Mouse (Mus musculus): Measurements from ENCODE around the gene Vmp1.

Gene Vmp1

DNA sequence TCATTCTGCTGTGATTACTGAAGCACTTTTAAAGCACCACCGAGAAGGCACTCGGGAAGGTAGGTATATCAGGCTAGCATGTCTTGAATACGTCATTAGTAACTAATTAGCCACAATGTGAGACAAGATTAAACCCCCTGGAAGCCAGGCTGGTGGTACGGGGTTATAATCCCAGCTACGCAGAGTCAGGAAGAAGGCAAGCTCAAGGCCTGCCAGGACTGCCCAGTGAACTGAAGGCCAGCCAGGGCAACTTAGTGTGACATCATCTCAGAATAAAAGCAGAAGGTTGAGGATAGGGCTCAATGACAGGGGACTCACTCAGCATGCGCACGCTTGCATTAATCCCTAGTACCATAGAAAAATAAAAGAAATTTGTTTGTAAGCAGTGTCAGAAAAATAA lies 53.7 kb downstream of the Vmp1 start:
- in situ Hi-C loops (cut with MboI) = no loop called here

DNA sequence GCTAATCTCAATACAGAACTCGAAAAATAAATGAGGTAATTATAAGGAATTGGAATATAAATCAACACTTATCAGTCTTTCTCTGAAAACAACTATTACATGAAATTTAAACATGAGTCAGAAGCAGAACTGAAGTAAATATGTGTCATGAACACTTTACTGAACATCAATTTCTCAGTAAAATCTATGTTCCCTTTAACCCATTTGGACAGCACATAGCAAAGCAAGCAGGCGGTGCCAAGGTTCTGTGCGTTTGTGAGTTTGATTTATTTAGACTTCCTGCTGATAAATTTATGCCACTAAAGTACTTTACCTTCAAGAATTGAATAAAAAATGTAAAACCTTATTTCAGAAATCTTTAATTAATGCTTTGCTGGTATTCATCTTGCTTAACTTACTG lies 54.2 kb downstream of the Vmp1 start:
- in situ Hi-C loops (cut with MboI) = no loop called here

DNA sequence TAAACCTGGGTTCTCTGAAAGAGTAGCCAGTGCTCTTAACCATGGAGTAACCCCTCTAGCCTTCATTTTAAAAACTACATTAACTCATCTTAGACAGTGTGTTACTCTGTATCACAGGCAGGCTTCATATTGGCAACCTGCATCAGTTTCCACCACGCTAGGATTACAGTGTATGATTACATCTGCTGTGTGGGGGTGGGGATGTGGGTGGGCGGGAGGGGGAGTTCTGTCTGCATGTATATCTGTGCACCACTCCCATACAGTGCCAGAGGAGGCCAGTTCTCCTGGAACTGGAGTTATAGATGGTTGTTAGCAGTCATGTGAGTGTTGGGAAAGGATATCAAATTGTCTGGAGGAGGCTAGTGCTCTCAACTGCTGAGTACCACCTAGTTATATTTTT lies 55.2 kb downstream of the Vmp1 start:
- in situ Hi-C loops (cut with MboI) = no loop called here

DNA sequence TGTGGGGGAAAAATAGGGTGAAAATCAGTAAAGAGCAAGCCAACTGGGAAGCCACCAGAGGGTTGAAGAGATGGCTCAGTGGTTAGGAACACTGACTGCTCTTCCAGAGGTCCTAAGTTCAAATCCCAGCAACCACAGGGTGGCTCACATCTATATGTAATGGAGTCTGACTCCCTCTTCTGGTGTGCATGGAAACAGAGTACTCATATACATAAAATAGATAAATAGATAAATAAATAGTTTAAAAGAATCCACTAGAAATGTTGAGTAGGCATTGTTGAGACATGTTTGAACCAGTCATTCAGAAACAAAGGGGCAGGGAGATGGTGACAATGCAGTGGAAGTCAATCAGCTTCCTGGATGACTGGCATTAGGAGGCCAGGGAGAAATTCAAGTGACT lies 56.0 kb downstream of the Vmp1 start:
- in situ Hi-C loops (cut with MboI) = no loop called here

DNA sequence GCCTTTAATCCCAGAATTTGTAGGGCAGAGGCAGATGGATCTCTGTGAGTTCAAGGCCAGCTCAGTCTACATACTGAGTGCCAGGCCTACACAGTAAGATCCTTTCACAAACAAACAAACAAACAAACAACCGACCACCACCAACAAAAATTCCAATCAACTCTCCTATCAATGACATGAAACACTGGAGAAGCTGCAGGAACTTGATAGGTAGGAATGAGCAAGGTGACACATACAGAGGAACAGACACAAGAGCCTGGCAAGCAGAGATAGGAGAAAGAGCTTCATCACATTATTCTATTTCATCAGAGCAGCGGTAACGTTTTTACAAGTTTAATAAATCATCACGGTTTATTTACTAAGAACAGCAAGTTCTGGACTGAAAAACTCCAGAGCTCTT lies 56.9 kb downstream of the Vmp1 start:
- in situ Hi-C loops (cut with MboI) = no loop called here

DNA sequence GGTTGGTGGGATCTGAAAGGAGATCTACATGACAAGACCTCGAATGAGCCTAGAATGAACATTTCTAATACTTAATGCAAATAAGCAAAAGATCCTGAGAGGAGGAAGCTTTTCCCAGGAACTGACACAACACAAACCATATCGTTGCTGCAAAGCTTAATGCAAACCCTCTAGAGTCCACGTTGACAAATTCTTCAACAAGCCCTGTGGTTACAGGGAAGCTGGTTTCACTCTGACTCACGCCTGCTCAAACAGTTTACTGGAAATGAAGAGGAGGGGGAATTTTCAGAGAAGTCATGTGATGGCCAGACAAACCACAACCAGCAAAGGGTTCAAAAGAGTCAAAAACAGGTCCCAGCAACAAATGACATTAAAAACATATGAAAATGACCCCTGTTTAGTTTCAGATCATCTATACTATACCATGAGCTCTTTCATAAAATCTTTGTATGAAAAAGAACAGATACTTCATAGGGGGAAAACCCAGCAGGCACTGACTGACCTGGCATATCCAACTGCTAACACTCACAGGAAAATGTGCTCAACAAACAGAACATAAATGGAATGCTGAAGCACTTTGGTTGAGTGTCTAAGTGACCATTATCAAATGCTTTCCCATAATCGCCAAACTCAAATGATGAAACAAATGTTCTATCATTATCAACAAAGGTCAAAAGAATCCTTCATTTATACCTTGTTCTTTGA lies 59.2 kb downstream of the Vmp1 start:
- in situ Hi-C loops (cut with MboI) = no loop called here

DNA sequence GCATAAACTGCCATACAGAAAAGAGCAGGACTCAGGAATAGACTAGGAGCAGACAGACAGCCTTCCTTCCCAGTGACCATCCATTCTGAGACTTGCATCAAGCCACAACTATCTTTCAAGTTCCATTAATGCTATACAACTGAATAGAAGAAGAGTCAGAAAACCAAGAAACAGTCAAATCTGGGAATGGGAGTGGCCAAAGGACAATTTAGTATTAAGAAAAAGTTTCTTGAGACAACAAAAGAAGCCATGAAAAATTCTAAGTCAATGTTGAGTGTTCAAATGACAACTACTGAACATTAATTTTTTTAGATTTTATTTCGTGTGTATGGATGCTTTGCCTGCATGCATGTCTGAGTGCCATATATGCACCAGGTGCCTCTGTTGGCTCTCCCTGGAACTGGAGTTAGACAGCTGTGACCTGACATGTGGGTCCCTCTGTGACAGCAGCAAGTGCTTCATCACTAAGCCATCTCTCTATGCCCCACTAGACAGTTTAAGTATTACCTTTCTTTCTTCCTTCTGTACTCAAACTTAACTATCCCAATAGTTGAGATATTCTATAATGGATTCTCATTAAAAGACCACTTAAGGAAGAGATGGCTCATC lies 60.1 kb downstream of the Vmp1 start:
- in situ Hi-C loops (cut with MboI) = no loop called here

DNA sequence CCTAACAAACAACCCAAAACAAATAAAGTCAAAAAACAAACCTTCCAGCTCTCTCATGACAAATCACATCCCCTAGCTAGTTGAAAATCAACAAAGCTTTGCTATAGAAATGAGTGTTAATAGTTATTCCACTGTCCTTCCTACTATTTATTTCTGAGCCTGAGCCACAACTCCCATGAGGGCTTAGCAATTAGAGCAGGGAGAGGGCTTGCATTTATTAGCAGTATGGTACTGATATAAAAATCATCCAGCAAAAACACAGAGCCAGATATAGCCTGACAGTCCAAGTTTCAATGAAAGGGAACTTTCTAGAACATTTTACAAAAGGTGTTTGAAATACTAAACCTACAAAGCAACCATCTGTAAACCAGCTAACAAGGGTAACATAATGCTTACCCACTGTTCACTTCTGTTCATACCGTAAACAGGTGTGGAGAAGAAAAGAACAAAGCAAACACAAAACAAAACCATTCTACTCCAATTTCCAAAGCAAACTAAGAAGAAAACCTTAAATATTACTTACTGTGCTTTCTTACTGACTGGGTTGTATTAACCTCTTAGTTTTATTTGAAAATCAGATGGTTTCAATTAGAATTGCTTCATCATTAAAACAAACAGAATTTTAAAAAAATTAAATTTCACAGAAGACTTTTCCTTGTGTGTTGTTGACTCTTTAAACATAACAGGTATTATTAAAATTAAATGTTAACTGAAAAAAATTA lies 61.3 kb downstream of the Vmp1 start:
- in situ Hi-C loops (cut with MboI) = no loop called here

DNA sequence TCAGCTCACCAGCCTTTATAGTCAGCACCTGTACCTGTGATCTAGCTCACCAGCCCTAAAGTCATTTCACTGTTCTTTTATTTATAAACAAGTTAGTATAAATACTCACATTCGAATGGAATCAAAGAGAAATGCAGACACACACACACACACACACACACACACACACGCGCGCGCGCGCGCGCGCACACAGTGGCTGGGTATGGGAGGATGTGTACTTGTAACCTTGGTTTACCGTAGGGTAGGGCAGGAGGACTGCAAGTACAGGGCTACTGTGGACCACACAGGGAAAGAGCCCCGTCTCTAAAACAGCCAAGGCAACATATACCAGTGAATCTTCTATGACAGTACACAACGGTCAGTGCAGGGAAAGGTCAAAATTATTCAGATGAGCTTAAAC lies 62.5 kb downstream of the Vmp1 start:
- in situ Hi-C loops (cut with MboI) = no loop called here

DNA sequence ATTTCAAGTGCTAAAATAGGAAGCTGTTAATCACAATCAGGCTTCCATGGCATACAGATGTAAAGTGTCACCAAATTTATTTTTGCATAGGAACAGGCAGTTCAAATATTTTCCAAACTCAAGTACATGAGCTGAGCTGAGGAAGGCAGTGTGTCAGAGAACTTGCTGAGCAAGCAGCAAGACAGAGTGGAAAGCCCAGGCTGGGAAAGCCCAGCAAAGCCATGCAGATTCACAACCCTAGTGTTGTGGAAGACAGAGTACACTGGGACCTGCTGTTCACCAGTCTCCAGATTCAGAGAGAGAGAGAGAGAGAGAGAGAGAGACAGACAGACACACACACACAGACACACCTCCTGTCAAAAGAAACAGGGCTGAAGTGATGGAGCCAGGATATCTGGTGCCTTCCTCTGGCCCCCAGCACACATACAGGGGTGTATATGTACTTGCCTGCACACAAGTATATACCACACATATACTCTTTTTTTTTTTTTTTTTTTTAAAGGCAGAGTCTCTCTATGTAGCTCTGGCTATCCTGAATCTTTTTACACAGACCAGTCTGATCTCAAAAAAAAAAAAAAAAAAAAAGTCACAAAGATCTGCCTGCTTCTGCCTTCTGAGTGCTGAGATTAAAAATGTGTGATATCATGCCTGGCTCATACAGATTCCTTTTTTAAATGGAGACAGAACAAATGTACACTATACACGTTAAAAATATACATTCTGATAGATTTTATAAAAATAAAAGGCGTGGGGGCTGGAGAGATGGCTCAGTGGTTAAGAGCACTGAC lies 64.9 kb downstream of the Vmp1 start:
- in situ Hi-C loops (cut with MboI) = no loop called here

DNA sequence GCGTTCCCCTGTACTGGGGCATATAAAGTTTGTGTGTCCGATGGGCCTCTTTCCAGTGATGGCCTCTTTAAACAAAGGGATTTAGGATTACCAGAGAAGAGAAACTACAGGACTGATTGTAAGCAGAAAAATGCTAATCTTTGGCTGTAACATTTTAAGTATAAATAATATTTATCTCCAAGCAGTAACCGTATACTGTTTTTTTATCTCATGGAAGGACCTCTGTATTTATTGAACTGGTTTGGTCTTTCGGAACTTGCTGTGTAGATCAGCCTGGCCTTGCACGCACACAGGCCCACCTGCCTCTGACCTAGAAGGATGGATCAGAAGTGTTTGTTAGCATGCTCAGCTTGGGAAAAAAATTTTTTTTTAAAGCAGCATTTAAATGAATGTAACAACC lies 69.0 kb downstream of the Vmp1 start:
- in situ Hi-C loops (cut with MboI) = no loop called here

DNA sequence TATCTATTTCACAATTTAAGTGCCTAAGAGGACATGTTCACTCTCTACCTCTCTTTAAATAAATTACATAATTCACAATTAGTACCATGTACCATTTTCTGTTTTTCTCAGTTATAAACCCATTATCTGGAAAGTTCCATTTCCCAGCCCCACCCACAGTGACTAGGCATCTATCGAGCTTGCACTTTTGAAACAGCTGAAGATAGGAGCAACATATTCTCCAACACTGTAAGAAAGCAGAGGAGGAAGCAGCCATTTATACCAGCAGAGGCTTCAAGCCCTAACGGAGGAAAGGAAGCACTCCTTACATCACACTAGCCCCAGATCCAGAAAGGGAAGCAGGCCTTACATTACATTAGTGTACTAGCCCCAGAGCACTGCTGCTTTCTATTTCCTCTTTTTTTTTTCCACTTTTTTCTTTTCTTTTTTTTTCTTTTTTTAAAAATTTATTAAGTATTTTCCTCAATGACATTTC lies 69.5 kb downstream of the Vmp1 start:
- in situ Hi-C loops (cut with MboI) = no loop called here

DNA sequence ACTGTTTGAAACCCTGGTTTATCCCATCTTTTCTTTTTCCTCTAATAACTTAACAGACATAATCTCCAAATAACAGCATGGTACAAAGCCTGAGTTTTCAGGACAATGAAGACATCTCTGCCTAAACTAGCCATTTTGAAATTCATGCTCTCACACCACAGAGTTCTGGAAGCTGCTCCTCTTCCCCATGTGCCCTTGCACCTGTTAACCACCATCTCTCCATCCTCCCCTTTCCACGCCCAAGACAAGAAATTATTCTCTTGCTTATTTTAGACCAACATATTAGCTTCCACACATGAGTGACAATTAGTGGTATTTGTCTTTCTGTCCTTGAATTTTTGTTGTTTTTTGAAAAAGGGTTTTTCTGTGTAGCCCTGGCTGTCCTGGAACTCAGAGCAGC lies 71.6 kb downstream of the Vmp1 start:
- in situ Hi-C loops (cut with MboI) = no loop called here

DNA sequence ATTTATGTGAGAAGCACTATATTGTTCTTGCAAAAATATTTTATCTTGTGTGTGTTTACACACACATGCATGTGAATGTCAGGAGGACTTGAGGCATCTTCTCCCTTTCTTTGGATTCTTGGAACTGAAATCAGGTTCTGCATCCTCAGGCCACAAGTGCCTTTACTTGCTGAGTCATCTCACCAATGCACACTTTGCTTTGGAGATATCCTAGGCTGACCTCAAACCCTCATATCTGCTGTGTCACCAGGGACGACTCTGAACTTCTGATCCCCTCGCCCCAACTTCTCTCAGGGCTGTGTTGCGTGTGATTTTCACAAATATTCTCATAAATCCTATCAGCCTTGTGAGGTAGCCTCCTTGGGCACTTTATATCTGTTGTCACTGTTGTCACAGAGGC lies 73.4 kb downstream of the Vmp1 start:
- in situ Hi-C loops (cut with MboI) = no loop called here

DNA sequence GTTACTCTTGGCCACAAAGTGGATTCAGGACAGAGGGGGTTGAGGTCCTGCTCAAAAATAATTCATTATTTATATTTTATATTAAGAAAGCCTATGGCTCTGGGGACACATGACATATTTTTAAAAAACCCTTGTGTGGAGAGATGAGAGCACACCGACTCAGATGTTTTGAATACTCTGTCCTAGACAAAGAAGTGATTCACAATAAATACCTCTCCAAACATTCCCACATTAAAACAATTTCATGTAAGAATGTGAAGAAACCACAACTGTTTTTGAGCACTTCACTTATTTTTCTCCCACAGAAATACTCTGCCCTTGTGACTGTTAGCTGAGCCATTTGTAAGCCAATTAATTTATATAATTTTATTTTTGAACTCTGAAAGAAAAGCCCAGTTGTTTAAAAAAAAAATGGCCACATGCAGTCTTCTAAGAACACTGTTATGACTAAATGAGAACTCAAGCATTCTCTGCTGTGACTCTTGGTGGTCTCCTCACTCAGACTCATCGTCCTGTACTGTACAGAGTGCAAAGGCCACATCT lies 75.8 kb downstream of the Vmp1 start:
- in situ Hi-C loops (cut with MboI) = no loop called here

DNA sequence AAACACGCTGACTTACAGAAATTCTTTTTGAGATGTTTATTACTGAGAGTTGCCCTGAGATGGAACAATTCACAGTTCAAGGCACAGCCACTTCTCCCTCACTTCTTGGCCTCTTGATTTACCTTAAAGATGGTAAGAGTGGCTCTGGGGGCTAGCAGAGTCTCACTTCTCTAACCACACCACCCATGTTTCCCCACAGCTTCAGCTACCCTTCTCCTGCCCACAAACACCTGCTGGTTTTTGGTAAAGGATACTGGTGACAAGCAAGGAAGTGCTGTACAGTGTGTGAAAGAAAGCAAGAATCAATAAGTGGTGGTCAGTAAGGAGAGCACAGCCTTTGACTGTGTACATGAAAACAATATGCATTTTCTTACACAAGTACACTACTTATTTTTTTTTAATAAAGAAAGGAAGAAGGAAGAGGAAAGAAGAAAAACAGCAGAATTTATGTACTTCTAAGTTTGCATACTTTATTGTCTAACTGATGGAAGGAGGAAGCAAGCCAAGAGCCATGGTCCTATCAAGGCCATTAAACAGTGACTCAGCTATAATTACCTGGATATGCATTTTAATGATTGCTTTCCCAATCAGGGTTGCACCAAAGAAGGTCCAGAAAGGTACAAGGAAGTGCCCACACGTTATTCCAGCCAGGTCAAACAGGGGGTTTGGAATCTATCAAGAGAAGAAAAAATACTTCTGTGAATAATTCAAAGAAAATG lies 76.9 kb downstream of the Vmp1 start:
- in situ Hi-C loops (cut with MboI) = no loop called here

DNA sequence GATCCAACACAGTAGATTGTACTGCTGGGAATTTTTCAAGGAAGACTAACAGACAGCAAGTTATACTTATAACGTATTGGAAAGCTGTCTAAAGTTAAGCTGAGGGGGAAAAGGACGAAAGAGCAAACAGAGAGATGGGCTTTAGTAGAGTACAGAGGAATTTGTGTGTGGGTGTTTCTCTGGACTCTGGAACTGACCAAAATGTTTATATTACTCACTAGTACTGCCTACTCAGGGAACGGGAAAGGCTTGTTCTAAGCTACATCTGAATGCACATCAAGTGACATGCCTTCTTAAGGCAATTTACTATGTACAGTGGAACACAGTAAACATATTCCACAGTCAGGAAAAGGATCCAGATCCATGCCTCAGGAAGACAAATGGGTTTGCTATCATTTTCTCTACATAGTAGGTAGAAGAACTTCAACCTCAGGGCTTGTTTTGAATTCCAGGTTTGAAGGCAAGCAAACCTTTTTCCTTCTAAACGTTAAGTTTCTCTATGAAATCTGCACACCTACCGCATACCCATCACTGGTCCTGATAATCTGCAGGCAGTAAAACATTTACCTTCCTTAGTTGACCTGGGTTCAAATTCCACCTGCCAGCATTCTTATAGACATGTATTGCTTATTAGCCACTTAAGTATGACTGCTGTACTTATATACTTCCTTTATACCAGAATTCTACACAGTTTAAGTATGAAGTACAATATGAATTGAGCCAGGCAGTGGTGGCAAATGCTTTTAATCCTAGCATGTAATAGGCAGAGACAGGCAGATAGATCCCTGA lies 78.7 kb downstream of the Vmp1 start:
- in situ Hi-C loops (cut with MboI) = no loop called here

DNA sequence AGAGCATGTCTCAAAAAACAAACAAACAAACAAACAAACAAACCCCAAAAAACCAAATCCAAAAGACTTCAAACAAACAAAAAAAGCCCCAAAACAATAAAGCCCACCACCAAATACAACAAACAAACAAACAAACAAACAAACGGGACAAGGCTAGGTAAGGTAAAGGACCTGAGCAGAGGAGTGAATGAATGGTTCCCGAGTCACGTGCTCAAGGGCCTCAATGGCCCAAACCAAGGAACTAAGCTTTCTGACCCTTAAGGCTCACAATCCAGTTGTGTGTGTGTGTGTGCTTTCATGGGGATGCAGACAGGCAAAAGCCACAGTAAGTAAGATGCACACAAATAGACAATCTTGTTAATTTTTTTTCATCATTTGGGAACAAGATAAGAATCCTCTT lies 79.3 kb downstream of the Vmp1 start:
- in situ Hi-C loops (cut with MboI) = no loop called here

DNA sequence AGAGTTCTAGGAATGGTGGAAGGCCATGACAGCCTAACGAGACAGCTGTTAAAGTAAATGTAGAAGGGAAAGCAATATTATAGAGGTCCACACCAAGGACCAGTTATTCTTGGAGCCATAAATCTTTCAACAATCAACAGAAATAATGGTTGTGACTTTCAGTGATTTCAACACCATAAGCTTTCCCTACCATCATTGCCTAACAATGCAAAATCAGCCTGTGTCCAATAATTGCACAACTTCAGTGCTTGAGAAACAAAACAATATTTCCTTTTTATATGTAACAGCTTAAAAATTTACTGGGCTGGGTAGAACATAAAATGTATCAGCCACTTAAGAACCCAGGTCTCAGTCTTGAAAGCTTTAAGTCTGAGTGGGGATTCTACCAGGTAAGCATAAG lies 79.9 kb downstream of the Vmp1 start:
- in situ Hi-C loops (cut with MboI) = no loop called here

DNA sequence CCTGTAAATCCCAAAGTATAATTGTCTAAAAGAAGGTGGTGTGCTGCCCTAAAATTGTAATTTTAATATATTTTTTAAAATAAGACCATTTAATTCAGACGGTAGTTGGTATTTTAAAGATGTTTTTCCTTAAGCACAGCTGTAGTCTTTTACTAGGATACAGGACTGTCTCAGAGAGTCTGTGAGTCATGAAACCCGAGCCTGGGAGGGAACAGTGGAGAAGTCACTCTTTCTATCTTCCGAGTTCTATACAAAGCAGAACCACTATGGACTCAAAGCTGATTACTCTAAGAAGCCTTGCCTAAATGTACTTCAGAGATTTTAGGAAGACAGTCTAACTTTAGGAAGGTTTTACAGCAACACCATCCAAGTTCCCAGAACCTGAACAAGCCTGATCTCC lies 81.5 kb downstream of the Vmp1 start:
- in situ Hi-C loops (cut with MboI) = no loop called here

DNA sequence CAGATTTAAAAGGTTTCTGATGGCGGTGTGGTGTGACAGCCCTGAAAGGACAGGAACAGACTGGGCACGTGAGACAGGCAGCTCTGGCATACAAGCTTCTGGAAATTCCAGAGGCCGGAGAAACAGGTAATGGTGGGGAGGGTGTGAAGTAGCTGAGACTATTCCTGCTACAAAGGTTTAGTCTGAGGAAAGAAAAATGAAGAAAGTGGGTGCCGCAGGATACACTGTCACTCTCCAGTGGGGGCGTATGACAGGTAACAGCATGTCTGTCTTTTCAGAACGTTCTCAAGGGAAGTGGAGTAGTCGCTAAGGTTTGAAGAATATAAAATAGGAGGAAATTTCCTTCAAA lies 83.5 kb downstream of the Vmp1 start:
- in situ Hi-C loops (cut with MboI) = no loop called here

All from mature B cell (primary cell).